Mouse (Mus musculus) lung, embryonic 14.5 days (tissue): ENCODE measurements around the gene Cdh5. TPM values are rescaled to one million over a fixed set of nuclear protein-coding genes. Genes with fewer than 3 reads are reported as not detected.

Experiments used
- ATAC-seq: fragments of 200-750 bp; cut with Nextera tagmentation; 2 replicates; pipeline ENCODE4 v1.8.0; 2017; ENCODE audit warnings: mild to moderate bottlenecking, moderate TSS enrichment, moderate library complexity; ENCODE audit not compliant: insufficient read depth
- DNase-seq: peaks from one replicate; pipeline ENCODE4 v3.0.0-alpha.2; 2015
- H3K27ac ChIP-seq: fragments of 300-500 bp; sonication (generic); 2 replicates; pipeline ENCODE4 v1.5.1; 2014; ENCODE audit warnings: low read depth, mild to moderate bottlenecking, moderate library complexity
- H3K27me3 ChIP-seq: fragments of 300-500 bp; sonication (generic); 2 replicates; pipeline ENCODE4 v1.6.1; 2014; ENCODE audit warnings: low read length, control low read depth; ENCODE audit not compliant: insufficient read depth
- H3K36me3 ChIP-seq: fragments of 300-500 bp; sonication (generic); 2 replicates; pipeline ENCODE4 v1.6.1; 2014; ENCODE audit warnings: control low read depth; ENCODE audit not compliant: insufficient read depth
- H3K4me1 ChIP-seq: fragments of 300-500 bp; sonication (generic); 2 replicates; pipeline ENCODE4 v1.6.1; 2014; ENCODE audit warnings: antibody characterized with exemption, control low read depth; ENCODE audit not compliant: insufficient read depth
- H3K4me2 ChIP-seq: fragments of 300-500 bp; sonication (generic); 2 replicates; pipeline ENCODE4 v1.6.1; 2014; ENCODE audit warnings: mild to moderate bottlenecking
- H3K4me3 ChIP-seq: fragments of 300-500 bp; sonication (generic); 2 replicates; pipeline ENCODE4 v1.5.1; 2014; ENCODE audit warnings: low read depth, low read length
- H3K9ac ChIP-seq: fragments of 300-500 bp; sonication (generic); 2 replicates; pipeline ENCODE4 v1.6.1; 2014
- H3K9me3 ChIP-seq: fragments of 300-500 bp; sonication (generic); 2 replicates; pipeline ENCODE4 v1.6.1; 2016; ENCODE audit warnings: low read depth, low read length, control low read depth
- CTCF ChIP-seq: IDR thresholded peaks from 2 replicates; pipeline ENCODE4 v1.5.1; 2016; ENCODE audit warnings: antibody characterized with exemption, low read depth
- WGBS: fragments of 180-500 bp; shearing (Covaris S2); extraction: QIAGEN DNeasy Blood & Tissue Kit; methylation state at CpG from one replicate; pipeline ENCODE4 v1.1.7; 2014; 5-methylcytosine and 5-hydroxymethylcytosine counted together
- polyA plus RNA-seq: library from polyadenylated mRNA; unstranded; fragments of >200 nt; fragmentation: Nextera tagmentation; extraction: Ambion mirVana; gene quantifications from 2 replicates; pipeline ENCODE4 v1.2.1, GENCODE M21; 2014

Gene Cdh5
- polyA plus RNA-seq, 1 experiment from 2014 or later = 69.8 TPM

GRCm38 (mm10) chr8:104177054-104177453 is 75.6 kb downstream of the Cdh5 start:
- ATAC-seq (no peak), DNase-seq (no peak)
- TF ChIP-seq CTCF = no peak
- H3K27me3 ChIP-seq = peaks cover 15% of the 10 kb centered on the region
- no peak overlapping the region for H3K4me3 ChIP-seq
- H3K4me1 ChIP-seq = no peaks in the 10 kb centered on the region; the same call in 1 of the 2 replicates
- no peak overlapping the region for H3K4me2 ChIP-seq
- no peak overlapping the region for H3K27ac ChIP-seq
- H3K9ac ChIP-seq = no peak overlapping the region
- 71% methylated on average over 4 of the region's 4 CpGs for WGBS
- H3K36me3 ChIP-seq = no peaks in the 10 kb centered on the region
- H3K9me3 ChIP-seq = no peaks in the 10 kb centered on the region

GRCm38 (mm10) chr8:104184905-104185304 is 83.5 kb downstream of the Cdh5 start:
- Histone ChIP-seq H3K4me2 (no peak overlapping the region), H3K4me3 (no peak overlapping the region), H3K27ac (no peak overlapping the region), H3K36me3 (no peaks in the 10 kb centered on the region), H3K9me3 (no peaks in the 10 kb centered on the region), H3K27me3 (no peaks in the 10 kb centered on the region), H3K4me1 (no peaks in the 10 kb centered on the region), H3K9ac (no peak overlapping the region)
- DNase-seq (peak; percentile 11), ATAC-seq (peak; percentile 54)
- WGBS = 28% methylated on average over 6 of the region's 6 CpGs
- TF ChIP-seq CTCF = no peak

- H3K9me3 ChIP-seq = no peaks in the 10 kb centered on the region
- H3K4me3 ChIP-seq = no peak overlapping the region
- ATAC-seq = no peak
- no peaks in the 10 kb centered on the region for H3K36me3 ChIP-seq
- H3K27ac ChIP-seq = no peak overlapping the region
- no peak for DNase-seq
- no peaks in the 10 kb centered on the region for H3K27me3 ChIP-seq
- 65% methylated on average over 4 of the region's 4 CpGs for WGBS
- H3K4me1 ChIP-seq = no peaks in the 10 kb centered on the region
- H3K9ac ChIP-seq = no peak overlapping the region
- no peak for TF ChIP-seq CTCF
- no peak overlapping the region for H3K4me2 ChIP-seq
Measured at GRCm38 (mm10) chr8:104186827-104187226, 85.4 kb downstream of the Cdh5 start.

GRCm38 (mm10) chr8:104187622-104188021 is 86.2 kb downstream of the Cdh5 start:
- no peaks in the 10 kb centered on the region for H3K36me3 ChIP-seq
- 75% methylated on average over 6 of the region's 6 CpGs for WGBS
- TF ChIP-seq CTCF = no peak
- no peak overlapping the region for H3K27ac ChIP-seq
- no peaks in the 10 kb centered on the region for H3K4me1 ChIP-seq
- no peak overlapping the region for H3K4me2 ChIP-seq
- no peak overlapping the region for H3K9ac ChIP-seq
- no peak overlapping the region for H3K4me3 ChIP-seq
- H3K27me3 ChIP-seq = no peaks in the 10 kb centered on the region
- DNase-seq (no peak), ATAC-seq (no peak)
- no peaks in the 10 kb centered on the region for H3K9me3 ChIP-seq

GRCm38 (mm10) chr8:104188459-104188858 is 87.0 kb downstream of the Cdh5 start:
- no peaks in the 10 kb centered on the region for H3K27me3 ChIP-seq
- DNase-seq (no peak), ATAC-seq (no peak)
- no peaks in the 10 kb centered on the region for H3K4me1 ChIP-seq
- no peak overlapping the region for H3K27ac ChIP-seq
- H3K4me2 ChIP-seq = no peak overlapping the region
- H3K9ac ChIP-seq = no peak overlapping the region
- no peak for TF ChIP-seq CTCF
- 46% methylated on average over 5 of the region's 5 CpGs for WGBS
- H3K4me3 ChIP-seq = no peak overlapping the region
- H3K36me3 ChIP-seq = no peaks in the 10 kb centered on the region
- no peaks in the 10 kb centered on the region for H3K9me3 ChIP-seq

- H3K9ac ChIP-seq = no peak overlapping the region
- H3K27ac ChIP-seq = no peak overlapping the region; the same call in 1 of the 2 replicates
Measured at GRCm38 (mm10) chr8:104190777-104191468, 89.5 kb downstream of the Cdh5 start.

GRCm38 (mm10) chr8:104191496-104191895 is 90.1 kb downstream of the Cdh5 start:
- H3K4me2 ChIP-seq = no peak overlapping the region
- DNase-seq = peak; percentile 73
- no peak for TF ChIP-seq CTCF
- ATAC-seq = peak; percentile 92
- no peaks in the 10 kb centered on the region for H3K36me3 ChIP-seq
- WGBS = 12% methylated on average over 11 of the region's 11 CpGs
- H3K27ac ChIP-seq = no peak overlapping the region; the same call in 1 of the 2 replicates
- H3K9ac ChIP-seq = no peak overlapping the region
- H3K27me3 ChIP-seq = no peaks in the 10 kb centered on the region
- H3K4me3 ChIP-seq = no peak overlapping the region
- H3K9me3 ChIP-seq = no peaks in the 10 kb centered on the region
- H3K4me1 ChIP-seq = no peaks in the 10 kb centered on the region

More at GRCm38 (mm10) chr8:104190777-104191468, 89.5 kb downstream of the Cdh5 start:
- WGBS = 46% methylated on average over 6 of the region's 6 CpGs
- Histone ChIP-seq H3K4me1 (no peaks in the 10 kb centered on the region), H3K9me3 (no peaks in the 10 kb centered on the region), H3K36me3 (no peaks in the 10 kb centered on the region), H3K4me2 (no peak overlapping the region), H3K4me3 (no peak overlapping the region), H3K27me3 (no peaks in the 10 kb centered on the region)
- ATAC-seq = peak; percentile 50; the same call in 1 of the 2 replicates
- TF ChIP-seq CTCF = no peak
- peak; percentile 37 for DNase-seq

Other genes with a start within 250 kb of the Cdh5 start
- gene Bean1, start 68.8 kb downstream of the Cdh5 start, polyA plus RNA-seq = 0.74 and 0.86 TPM in 2 replicates
- gene Tk2, start 146.9 kb downstream of the Cdh5 start, polyA plus RNA-seq = 16.3 and 16.4 TPM in 2 replicates
- gene Cklf, start 149.2 kb downstream of the Cdh5 start, polyA plus RNA-seq = 39.1 and 45.4 TPM in 2 replicates
- not detected in 2 replicates for gene Cmtm2a, start 191.6 kb downstream of the Cdh5 start, polyA plus RNA-seq
- gene Gm45711, start 208.5 kb downstream of the Cdh5 start, polyA plus RNA-seq = not detected in 2 replicates
- not detected in 2 replicates for gene Cmtm1, start 208.5 kb downstream of the Cdh5 start, polyA plus RNA-seq
- not detected in 2 replicates for gene Gm11020, start 219.9 kb downstream of the Cdh5 start, polyA plus RNA-seq
- gene Cmtm2b, start 220.6 kb downstream of the Cdh5 start, polyA plus RNA-seq = not detected in 2 replicates
- gene Cmtm3, start 237.8 kb downstream of the Cdh5 start, polyA plus RNA-seq = 156 and 164 TPM in 2 replicates